Mouse (Mus musculus) stomach, postnatal 0 days (tissue): ENCODE results near the gene Pcna.
"Not testable (repeated sequence)": the region's sequence is repeated elsewhere in the genome, so short reads cannot be mapped to it uniquely, and the experiment has no call there.

Source experiments
- CTCF ChIP-seq: IDR thresholded peaks from 2 replicates; pipeline ENCODE4 v1.5.1; 2016; ENCODE audit warnings: antibody characterized with exemption, low read depth, mild to moderate bottlenecking, moderate library complexity
- EP300 ChIP-seq: optimal IDR thresholded peaks from 2 replicates; pipeline ENCODE3; 2016; ENCODE audit warnings: antibody characterized with exemption

GRCm38 (mm10) chr2:132289213-132289612 is 36.1 kb upstream of the Pcna start:
- TF ChIP-seq CTCF, EP300: not testable (repeated sequence)
